Mouse (Mus musculus) liver, embryonic 12.5 days (tissue): ENCODE data around the gene Lce3d. TPM values are rescaled to one million over a fixed set of nuclear protein-coding genes. Genes with fewer than 3 reads are reported as not detected.

ENCODE experiments used
- polyA plus RNA-seq: library from polyadenylated mRNA; unstranded; fragments of >200 nt; fragmentation: Nextera tagmentation; extraction: Ambion mirVana; gene quantifications from 2 replicates; pipeline ENCODE4 v1.2.1, GENCODE M21; 2016

Lce3d gene
- polyA plus RNA-seq, 1 experiment from 2014 or later: not detected

Other genes with a start within 250 kb of the Lce3d start
- gene Lce1e, start 248.3 kb upstream of the Lce3d start, polyA plus RNA-seq: not detected in 2 replicates
- gene Lce1f, start 237.0 kb upstream of the Lce3d start, polyA plus RNA-seq: not detected in 2 replicates
- gene Gm38119, start 218.3 kb upstream of the Lce3d start, polyA plus RNA-seq: not detected in 2 replicates
- gene Lce1g, start 205.1 kb upstream of the Lce3d start, polyA plus RNA-seq: not detected in 2 replicates
- not detected in 2 replicates for gene Lce1h, start 192.3 kb upstream of the Lce3d start, polyA plus RNA-seq
- gene Lce1i, start 178.5 kb upstream of the Lce3d start, polyA plus RNA-seq: not detected in 2 replicates
- gene Lce1j, start 166.9 kb upstream of the Lce3d start, polyA plus RNA-seq: not detected in 2 replicates
- gene Lce1k, start 149.5 kb upstream of the Lce3d start, polyA plus RNA-seq: not detected in 2 replicates
- gene Kprp, start 130.1 kb upstream of the Lce3d start, polyA plus RNA-seq: not detected in 2 replicates
- gene Lce1l, start 106.1 kb upstream of the Lce3d start, polyA plus RNA-seq: not detected in 2 replicates
- not detected in 2 replicates for gene 2310050C09Rik, start 87.2 kb upstream of the Lce3d start, polyA plus RNA-seq
- gene Lce3a, start 31.2 kb upstream of the Lce3d start, polyA plus RNA-seq: not detected in 2 replicates
- not detected in 2 replicates for gene Lce3b, start 24.4 kb upstream of the Lce3d start, polyA plus RNA-seq
- gene Lce3c, start 12.9 kb upstream of the Lce3d start, polyA plus RNA-seq: not detected in 2 replicates
- not detected in 2 replicates for gene Lce3e, start 9.7 kb downstream of the Lce3d start, polyA plus RNA-seq
- not detected in 2 replicates for gene Lce3f, start 34.8 kb downstream of the Lce3d start, polyA plus RNA-seq
- gene Crct1, start 58.3 kb downstream of the Lce3d start, polyA plus RNA-seq: not detected in 2 replicates
- gene Lce1m, start 61.7 kb downstream of the Lce3d start, polyA plus RNA-seq: not detected in 2 replicates
- not detected in 2 replicates for gene Gm4858, start 111.4 kb downstream of the Lce3d start, polyA plus RNA-seq
- not detected in 2 replicates for gene Crnn, start 187.4 kb downstream of the Lce3d start, polyA plus RNA-seq
- gene Flg2, start 239.9 kb downstream of the Lce3d start, polyA plus RNA-seq: not detected in 2 replicates